Mouse (Mus musculus) retina, postnatal 1 day (tissue): ENCODE measurements at regions not wholly inside any gene's neighbourhood (a gene's known extent, or its start where the extent isn't known, plus 50 kb on each side); places are given as distances from the start of the nearest gene placed in this dataset.
A peak's percentile ranks its signal among the peaks of the same experiment; 100 is the strongest.

Experiments
- DNase-seq: peaks from one replicate; pipeline ENCODE4 v3.0.0-alpha.2; 2012

GRCm38 (mm10) chr15:38351701-38352100 lies 926.3 kb downstream of the 4930447A16Rik start:
- no peak for DNase-seq

GRCm38 (mm10) chr15:38353371-38353770 lies 928.0 kb downstream of the 4930447A16Rik start:
- no peak for DNase-seq

GRCm38 (mm10) chr15:38359053-38359452 lies 933.7 kb downstream of the 4930447A16Rik start:
- no peak for DNase-seq

GRCm38 (mm10) chr15:38363522-38363921 lies 938.2 kb downstream of the 4930447A16Rik start:
- no peak for DNase-seq

- no peak for DNase-seq
These were observed 938.7 kb downstream of the 4930447A16Rik start for GRCm38 (mm10) chr15:38364014-38364413.

GRCm38 (mm10) chr15:38367643-38368042 lies 942.3 kb downstream of the 4930447A16Rik start:
- no peak for DNase-seq

- DNase-seq: no peak
These were observed 942.9 kb downstream of the 4930447A16Rik start for GRCm38 (mm10) chr15:38368291-38368690.

- DNase-seq: no peak
These were observed 946.2 kb downstream of the 4930447A16Rik start for GRCm38 (mm10) chr15:38371404-38372090.

- peak; percentile 83 for DNase-seq
These were observed 948.4 kb downstream of the 4930447A16Rik start for GRCm38 (mm10) chr15:38373797-38374196.

GRCm38 (mm10) chr15:38374786-38375185 lies 949.4 kb downstream of the 4930447A16Rik start:
- DNase-seq: peak; percentile 22

- DNase-seq: no peak
These were observed 952.8 kb downstream of the 4930447A16Rik start for GRCm38 (mm10) chr15:38378106-38378505.

- DNase-seq: no peak
These were observed 962.3 kb downstream of the 4930447A16Rik start for GRCm38 (mm10) chr15:38387617-38388016.

- no peak for DNase-seq
These were observed 963.1 kb downstream of the 4930447A16Rik start for GRCm38 (mm10) chr15:38388436-38388835.

- DNase-seq: no peak
These were observed 965.1 kb downstream of the 4930447A16Rik start for GRCm38 (mm10) chr15:38390450-38390849.

- no peak for DNase-seq
These were observed 966.1 kb downstream of the 4930447A16Rik start for GRCm38 (mm10) chr15:38391420-38391819.

GRCm38 (mm10) chr15:38391860-38392259 lies 966.5 kb downstream of the 4930447A16Rik start:
- no peak for DNase-seq

- no peak for DNase-seq
These were observed 967.2 kb downstream of the 4930447A16Rik start for GRCm38 (mm10) chr15:38392441-38393149.

GRCm38 (mm10) chr15:38398852-38399251 lies 973.5 kb downstream of the 4930447A16Rik start:
- DNase-seq: no peak

- no peak for DNase-seq
These were observed 977.4 kb downstream of the 4930447A16Rik start for GRCm38 (mm10) chr15:38402762-38403161.

GRCm38 (mm10) chr15:38403760-38404375 lies 978.5 kb downstream of the 4930447A16Rik start:
- DNase-seq: peak; percentile 39

- peak; percentile 11 for DNase-seq
These were observed 981.0 kb downstream of the 4930447A16Rik start for GRCm38 (mm10) chr15:38406114-38406960.

- no peak for DNase-seq
These were observed 982.1 kb downstream of the 4930447A16Rik start for GRCm38 (mm10) chr15:38407476-38407875.

GRCm38 (mm10) chr15:38409168-38409567 lies 983.8 kb downstream of the 4930447A16Rik start:
- no peak for DNase-seq
